Mouse (Mus musculus) mouse embryonic stem cell (cell line): Measurements from ENCODE around the gene Sfxn2.

Experiments
- in situ Hi-C, 2 experiments: fragments of 300-500 bp; cut with MboI; formaldehyde crosslinking; loops; 1 replicate in 1 of 2; 3 replicates in 1 of 2; pipeline ENCODE4 v1.14.3; 2019 to 2020; ENCODE audit warnings: low sequenced_read_pairs in 2 of 2, low pct_unique_long_range_greater_than_20kb in 1 of 2, mixed read lengths in 1 of 2; ENCODE audit not compliant: unreplicated experiment in 1 of 2

The Sfxn2 gene

GRCm38 (mm10) chr19:46621236-46622183 lies 48.3 kb downstream of the Sfxn2 start:
- in situ Hi-C loops = no loop called here

- in situ Hi-C loops = no loop called here
Observed at GRCm38 (mm10) chr19:46622659-46623193, 49.6 kb downstream of the Sfxn2 start.

GRCm38 (mm10) chr19:46623194-46623667 lies 50.1 kb downstream of the Sfxn2 start:
- in situ Hi-C loops = no loop called here

- in situ Hi-C loops = no loop called here
Observed at GRCm38 (mm10) chr19:46623790-46624772, 50.9 kb downstream of the Sfxn2 start.

GRCm38 (mm10) chr19:46625015-46625414 lies 51.9 kb downstream of the Sfxn2 start:
- in situ Hi-C loops = no loop called here

GRCm38 (mm10) chr19:46625519-46625918 lies 52.4 kb downstream of the Sfxn2 start:
- in situ Hi-C loops = no loop called here

GRCm38 (mm10) chr19:46628403-46628802 lies 55.2 kb downstream of the Sfxn2 start:
- in situ Hi-C loops = no loop called here

GRCm38 (mm10) chr19:46629807-46630206 lies 56.6 kb downstream of the Sfxn2 start:
- in situ Hi-C loops = no loop called here

GRCm38 (mm10) chr19:46631637-46632036 lies 58.5 kb downstream of the Sfxn2 start:
- in situ Hi-C loops = no loop called here

GRCm38 (mm10) chr19:46635766-46636165 lies 62.6 kb downstream of the Sfxn2 start:
- in situ Hi-C loops = no loop called here

- in situ Hi-C loops = no loop called here
Observed at GRCm38 (mm10) chr19:46637598-46637997, 64.4 kb downstream of the Sfxn2 start.

- in situ Hi-C loops = no loop called here
Observed at GRCm38 (mm10) chr19:46639053-46639452, 65.9 kb downstream of the Sfxn2 start.

GRCm38 (mm10) chr19:46639496-46639895 lies 66.3 kb downstream of the Sfxn2 start:
- in situ Hi-C loops = no loop called here

GRCm38 (mm10) chr19:46640780-46641179 lies 67.6 kb downstream of the Sfxn2 start:
- in situ Hi-C loops = no loop called here

GRCm38 (mm10) chr19:46641420-46642085 lies 68.4 kb downstream of the Sfxn2 start:
- in situ Hi-C loops = no loop called here

- in situ Hi-C loops = no loop called here
Observed at GRCm38 (mm10) chr19:46642136-46642753, 69.1 kb downstream of the Sfxn2 start.

- in situ Hi-C loops = no loop called here
Observed at GRCm38 (mm10) chr19:46643236-46643635, 70.1 kb downstream of the Sfxn2 start.

GRCm38 (mm10) chr19:46644343-46644792 lies 71.2 kb downstream of the Sfxn2 start:
- in situ Hi-C loops = no loop called here
